Mouse (Mus musculus) myocyte (in vitro differentiated cells): ENCODE data around the gene Rab27a.

Experiments
- E2F4 ChIP-seq: IDR thresholded peaks from one replicate; pipeline ENCODE4 v1.6.1; 2011; ENCODE audit warnings: mild to moderate bottlenecking, control low read depth, moderate library complexity; ENCODE audit not compliant: insufficient read depth
- MAX ChIP-seq: IDR thresholded peaks from one replicate; pipeline ENCODE4 v1.6.1; 2011; ENCODE audit warnings: low read depth, mild to moderate bottlenecking, control low read depth
- POLR2A ChIP-seq: IDR thresholded peaks from one replicate; pipeline ENCODE4 v1.6.1; 2011; ENCODE audit warnings: low read depth, mild to moderate bottlenecking, control low read depth, moderate library complexity; ENCODE audit not compliant: insufficient read length
- USF1 ChIP-seq: IDR thresholded peaks from one replicate; pipeline ENCODE4 v1.6.1; 2011; ENCODE audit warnings: low read depth, mild to moderate bottlenecking, control low read depth, moderate library complexity

- TF ChIP-seq POLR2A (no peak), E2F4 (no peak), MAX (no peak), USF1 (no peak)
Observed at GRCm38 (mm10) chr9:73067086-73067485, 22.4 kb downstream of the Rab27a start.
